Mouse (Mus musculus): ENCODE measurements around the gene Antxr1.

DNA sequence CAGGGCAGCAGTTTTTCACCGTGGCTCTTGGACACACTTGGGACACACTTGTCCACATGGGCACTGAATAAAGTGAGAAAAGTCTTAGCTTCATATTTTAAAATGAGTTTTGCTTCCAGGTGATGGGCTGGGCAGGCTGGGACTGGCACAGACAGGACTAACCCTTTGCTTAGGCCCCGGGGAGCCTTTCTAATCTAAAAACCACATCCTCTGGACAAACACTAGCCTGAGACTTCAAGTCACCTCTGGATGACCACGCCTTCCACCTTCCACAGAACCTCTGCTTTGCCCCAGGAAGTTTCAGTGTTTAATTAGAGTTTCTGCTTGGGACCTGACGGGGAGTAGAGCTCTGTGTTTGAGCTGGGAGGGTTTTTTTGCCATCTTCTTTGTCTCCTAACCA, 98.4 kb downstream of the Antxr1 start:
- TF ChIP-seq CTCF (IDR thresholded peaks at IDR 0.05), result no peak
- no peak for TF ChIP-seq POLR2A (IDR thresholded peaks at IDR 0.05; ENCODE audit: insufficient read depth, low read depth, low read length)
